Mouse (Mus musculus) midbrain, embryonic 14.5 days (tissue): ENCODE data around the gene Gm21310. TPM values are rescaled to one million over a fixed set of nuclear protein-coding genes. Genes with fewer than 3 reads are reported as not detected.
"Not testable (repeated sequence)": the region's sequence is repeated elsewhere in the genome, so short reads cannot be mapped to it uniquely, and the experiment has no call there.

Source experiments
- ATAC-seq: fragments of 200-750 bp; cut with Nextera tagmentation; 2 replicates; pipeline ENCODE4 v1.8.0; 2017; ENCODE audit warnings: moderate number of reproducible peaks, moderate library complexity; ENCODE audit not compliant: low FRiP score, low TSS enrichment
- DNase-seq: peaks from one replicate; pipeline ENCODE4 v3.0.0-alpha.2; 2015
- H3K27ac ChIP-seq: fragments of 300-500 bp; sonication (generic); replicated peaks from 2 replicates; pipeline ENCODE4 v1.5.1; 2014; ENCODE audit warnings: mild to moderate bottlenecking, low read depth, low read length, moderate library complexity
- H3K27me3 ChIP-seq: fragments of 300-500 bp; sonication (generic); 2 replicates; pipeline ENCODE4 v1.6.1; 2014; ENCODE audit warnings: low read length, control low read depth, mixed read lengths; ENCODE audit not compliant: control insufficient read depth, insufficient read depth
- H3K36me3 ChIP-seq: fragments of 300-500 bp; sonication (generic); 2 replicates; pipeline ENCODE4 v1.6.1; 2014; ENCODE audit warnings: low read length, control low read depth; ENCODE audit not compliant: control insufficient read depth, insufficient read depth
- H3K4me1 ChIP-seq: fragments of 300-500 bp; sonication (generic); 2 replicates; pipeline ENCODE4 v1.6.1; 2014; ENCODE audit warnings: mild to moderate bottlenecking, antibody characterized with exemption, low read length, control low read depth; ENCODE audit not compliant: control insufficient read depth, insufficient read depth
- H3K4me2 ChIP-seq: fragments of 300-500 bp; sonication (generic); 2 replicates; pipeline ENCODE4 v1.6.1; 2014; ENCODE audit warnings: mild to moderate bottlenecking, low read length, moderate library complexity
- H3K4me3 ChIP-seq: fragments of 300-500 bp; sonication (generic); replicated peaks from 2 replicates; pipeline ENCODE4 v1.5.1; 2014; ENCODE audit warnings: low read depth, low read length
- H3K9ac ChIP-seq: fragments of 300-500 bp; sonication (generic); replicated peaks from 2 replicates; pipeline ENCODE4 v1.6.1; 2014; ENCODE audit warnings: mild to moderate bottlenecking, low read length, moderate library complexity
- H3K9me3 ChIP-seq: fragments of 300-500 bp; sonication (generic); 2 replicates; pipeline ENCODE4 v1.6.1; 2016; ENCODE audit warnings: low read length, control low read depth, mixed read lengths; ENCODE audit not compliant: control insufficient read depth
- polyA plus RNA-seq: library from polyadenylated mRNA; unstranded; fragments of >200 nt; fragmentation: Nextera tagmentation; extraction: Ambion mirVana; gene quantifications from 2 replicates; pipeline ENCODE4 v1.2.1, GENCODE M21; 2014

Gm21310 gene
- polyA plus RNA-seq: not detected in 2 replicates

GRCm38 (mm10) chrY:10147083-10147482 is at the start of gene Gm21310:
Gene Gm21310 (minus strand): TSS chrY:10147183.
- H3K4me2 ChIP-seq, ATAC-seq, H3K9ac ChIP-seq, H3K27ac ChIP-seq, DNase-seq, H3K27me3 ChIP-seq, H3K4me1 ChIP-seq, H3K9me3 ChIP-seq, H3K36me3 ChIP-seq, H3K4me3 ChIP-seq: not testable (repeated sequence)

Other genes with a start within 250 kb of the Gm21310 start
- gene Gm20834, start 177.4 kb upstream of the Gm21310 start, polyA plus RNA-seq: not detected in 2 replicates